Mouse (Mus musculus) 3T3-L1 (cell line): ENCODE data around the gene Il1rl2.

Experiments
- DNase-seq: peaks from one replicate; pipeline ENCODE4 v3.0.0-alpha.2; 2015; ENCODE audit warnings: low read depth, low spot score

Gene Il1rl2

DNA sequence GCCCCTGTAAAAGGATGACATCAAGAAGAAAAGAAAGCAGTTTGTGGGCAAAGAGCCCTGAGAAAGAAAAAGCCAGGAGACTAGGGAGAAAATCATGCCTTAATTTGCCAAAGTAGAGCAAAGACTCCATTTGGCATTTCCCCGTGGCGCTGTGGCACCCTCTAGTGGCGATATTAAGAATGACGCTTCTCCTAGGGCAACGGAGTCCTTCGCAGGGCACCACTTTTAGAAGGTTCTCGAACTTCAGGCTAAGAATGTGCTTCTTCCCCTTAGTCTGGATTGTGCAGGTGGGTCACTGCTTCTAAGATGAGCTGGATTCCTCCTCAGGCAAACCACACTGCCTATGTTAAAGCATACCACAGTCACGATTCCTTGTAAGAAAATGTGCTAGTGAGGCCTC, 54.4 kb downstream of the Il1rl2 start:
- peak; percentile 88 for DNase-seq

GRCm38 (mm10) chr1:40380111-40380510, 55.7 kb downstream of the Il1rl2 start:
- peak; percentile 95 for DNase-seq

GRCm38 (mm10) chr1:40380990-40381389, 56.6 kb downstream of the Il1rl2 start:
- no peak for DNase-seq

- no peak for DNase-seq
Observed at GRCm38 (mm10) chr1:40382841-40383240, 58.4 kb downstream of the Il1rl2 start.

- peak; percentile 67 for DNase-seq
Observed at GRCm38 (mm10) chr1:40384931-40385545, 60.6 kb downstream of the Il1rl2 start.

DNA sequence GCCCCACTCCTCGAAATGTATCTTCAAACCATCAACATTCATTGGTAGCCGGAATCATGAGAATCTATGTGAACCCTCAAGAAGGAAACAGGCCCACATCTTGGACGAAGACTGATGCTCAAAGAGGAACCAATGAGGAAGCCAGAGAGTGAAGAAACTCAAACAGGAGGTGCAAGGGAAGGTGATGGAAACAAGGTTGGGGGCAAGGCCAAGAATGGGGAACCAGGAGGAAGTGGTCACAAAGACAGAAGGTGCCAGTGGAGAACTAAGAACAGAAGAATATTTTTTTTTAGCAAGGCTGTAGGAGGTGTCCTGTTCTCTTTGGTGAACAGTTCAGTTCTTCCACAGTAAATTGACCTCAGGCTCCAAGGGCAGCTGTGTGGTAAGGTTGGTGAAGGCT, 67.0 kb downstream of the Il1rl2 start:
- DNase-seq: no peak

DNA sequence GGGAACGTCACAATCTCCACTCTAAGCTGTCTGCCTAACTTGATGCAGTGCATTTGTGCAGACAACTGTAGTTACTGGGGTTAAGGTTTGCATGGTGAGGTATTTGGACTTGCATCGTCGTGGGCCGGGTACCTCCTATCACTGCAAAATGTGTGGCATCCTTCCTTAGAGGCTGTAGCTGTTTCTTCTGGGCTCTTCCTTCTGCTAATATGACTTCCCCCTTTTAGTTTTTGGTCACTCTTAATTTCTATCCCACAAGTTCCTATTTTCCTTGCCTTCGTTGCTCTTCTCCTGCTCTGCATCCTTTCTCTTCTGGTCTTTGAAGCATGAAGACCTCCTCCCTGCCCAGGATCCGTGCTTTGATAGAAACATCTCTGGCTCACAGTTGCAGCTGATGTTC, 68.1 kb downstream of the Il1rl2 start:
- DNase-seq: no peak

DNA sequence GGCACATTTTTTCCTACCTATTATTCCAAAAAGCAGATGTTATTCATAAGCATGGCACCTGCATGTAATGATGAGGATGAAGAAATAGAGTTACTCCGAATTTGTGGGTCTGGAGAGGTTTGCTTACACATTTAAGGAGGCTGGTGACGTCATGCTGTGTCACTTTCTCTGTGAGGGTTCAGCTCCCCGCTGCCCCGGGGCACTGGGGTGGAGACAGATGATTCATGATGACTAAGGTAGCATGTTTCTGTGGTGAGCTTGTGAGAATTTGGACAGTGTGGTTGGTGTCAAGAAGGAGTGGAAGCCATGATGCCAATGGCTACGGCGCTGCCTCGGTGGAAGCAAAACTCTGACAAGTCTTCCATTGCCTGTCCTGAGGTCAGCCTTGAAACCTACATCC, 68.8 kb downstream of the Il1rl2 start:
- peak; percentile 98 for DNase-seq

DNA sequence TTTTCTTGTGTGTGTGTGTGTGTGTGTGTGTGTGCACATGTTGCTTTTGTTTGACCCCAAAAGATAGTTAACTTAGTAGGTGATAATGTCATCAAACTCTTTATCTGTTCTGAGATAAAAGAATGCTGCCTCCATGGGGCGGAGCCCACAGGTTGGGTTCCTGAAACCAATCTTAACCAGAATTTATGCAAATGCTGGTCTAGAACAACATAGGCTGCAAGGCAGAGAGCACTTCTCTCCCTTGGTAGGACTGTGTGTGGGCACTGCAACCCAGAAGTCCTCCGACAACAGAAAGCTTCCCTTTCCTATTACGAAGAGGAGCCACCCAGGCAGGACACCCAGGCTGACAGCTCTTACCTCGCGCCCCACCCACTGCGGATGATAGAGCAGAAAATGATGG, 75.2 kb downstream of the Il1rl2 start:
- DNase-seq: no peak

DNA sequence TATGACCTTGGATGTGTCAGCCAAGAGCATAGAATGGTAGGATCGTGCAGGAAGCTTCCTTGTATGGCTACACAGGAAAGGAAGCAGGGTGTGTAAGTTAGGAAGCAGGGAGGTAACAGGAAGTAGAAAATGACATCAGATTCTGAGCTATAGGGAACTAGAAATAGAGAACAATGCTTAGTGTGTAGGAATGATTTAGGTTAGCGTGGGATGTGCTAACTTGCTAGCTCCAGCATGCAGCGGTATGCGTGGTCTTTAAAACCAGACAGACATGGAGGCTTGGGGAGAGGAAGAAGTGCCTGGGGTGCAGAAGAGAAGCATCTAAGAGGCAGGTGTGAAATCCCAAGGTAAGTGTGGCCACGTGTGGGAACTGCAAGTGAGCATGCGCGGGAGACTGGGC, 80.3 kb downstream of the Il1rl2 start:
- DNase-seq: no peak

- no peak for DNase-seq
Observed at GRCm38 (mm10) chr1:40409882-40410281, 85.5 kb downstream of the Il1rl2 start.

DNA sequence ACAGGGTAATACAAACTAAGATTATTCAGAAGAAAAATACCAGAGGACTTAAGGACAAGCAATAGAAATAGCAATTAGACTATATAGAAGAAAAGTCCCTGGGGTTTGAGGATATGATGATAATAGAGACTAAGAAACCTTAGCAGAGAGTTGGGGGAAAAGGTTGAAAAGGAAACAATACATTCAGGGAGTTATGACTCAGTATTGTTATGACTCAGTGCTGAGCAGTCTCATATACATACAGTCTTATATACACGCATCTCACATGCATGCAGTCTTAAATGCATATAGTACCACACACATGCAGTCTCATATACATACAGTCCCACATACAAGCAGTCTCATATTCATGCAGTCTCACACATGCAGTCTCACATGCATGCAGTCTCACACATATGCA, 88.6 kb downstream of the Il1rl2 start:
- DNase-seq: no peak

GRCm38 (mm10) chr1:40414276-40414675, 89.9 kb downstream of the Il1rl2 start:
- peak; percentile 66 for DNase-seq

DNA sequence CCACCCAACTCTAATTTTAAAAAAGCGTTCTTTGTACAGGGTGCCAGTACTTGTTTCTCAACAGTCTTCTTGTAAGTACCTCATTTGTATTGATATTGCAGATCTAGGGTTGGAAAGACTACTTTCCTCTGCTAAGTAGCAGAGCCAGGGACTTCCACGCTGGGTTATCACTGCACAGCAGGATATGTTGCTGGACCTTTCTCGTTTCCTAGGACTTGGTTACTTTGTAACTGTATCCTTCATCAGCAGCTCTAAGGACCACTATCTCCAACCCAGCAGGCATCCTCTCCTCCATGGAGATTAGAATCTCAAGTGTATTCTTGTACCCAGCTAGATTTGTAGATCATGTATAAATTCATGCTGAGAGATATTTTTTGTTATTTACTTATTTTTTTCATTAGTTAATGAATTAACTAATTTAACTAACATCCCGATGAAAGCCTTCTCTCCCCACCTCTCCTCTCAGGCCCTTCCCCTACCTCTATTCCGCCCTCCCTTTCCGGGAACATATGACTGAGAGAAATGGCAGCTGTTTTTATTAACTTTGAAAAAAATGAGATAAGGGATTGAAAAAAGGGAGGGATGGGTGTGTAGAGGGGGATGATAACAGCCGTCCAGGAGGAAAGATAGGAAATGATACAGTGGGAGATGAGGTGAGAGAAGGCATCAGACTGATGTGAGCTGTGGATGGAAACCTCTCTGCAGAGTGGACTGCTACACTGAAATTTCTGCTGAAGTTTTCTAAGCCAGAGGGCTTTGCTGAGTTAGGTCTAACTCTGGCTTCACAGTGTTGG, 90.7 kb downstream of the Il1rl2 start:
- no peak for DNase-seq

DNA sequence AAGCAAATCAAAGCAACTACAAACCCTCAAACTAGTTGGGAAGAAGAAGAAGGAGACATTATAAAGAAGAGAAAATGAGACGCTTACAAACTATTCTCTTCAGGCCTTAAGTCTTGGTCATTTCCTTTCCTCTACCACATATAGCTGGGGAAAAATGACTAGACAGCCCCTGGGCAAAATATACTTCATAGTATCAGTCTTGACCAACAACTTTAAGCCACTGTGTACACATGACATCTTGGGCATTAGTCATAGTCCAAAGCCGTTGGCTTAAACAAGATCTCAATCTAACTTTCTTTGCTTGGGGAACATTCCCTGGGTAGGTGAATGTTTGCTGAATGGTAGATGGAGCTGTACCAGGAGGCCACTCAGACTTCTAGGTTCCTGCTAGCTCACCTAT, 92.6 kb downstream of the Il1rl2 start:
- DNase-seq: peak; percentile 66
